Mouse (Mus musculus) ES-E14 (cell line): ENCODE measurements at regions not wholly inside any gene's neighbourhood (a gene's known extent, or its start where the extent isn't known, plus 50 kb on each side); places are given as distances from the start of the nearest gene placed in this dataset.

Source experiments
- MAFK ChIP-seq: IDR thresholded peaks from 2 replicates; pipeline ENCODE4 v1.6.1; 2014; ENCODE audit warnings: mild to moderate bottlenecking, low read depth, low read length, inconsistent platforms; ENCODE audit not compliant: insufficient read depth
- ZC3H11A ChIP-seq: IDR thresholded peaks from 2 replicates; pipeline ENCODE4 v1.6.1; 2012; ENCODE audit warnings: low read depth, mild to moderate bottlenecking, inconsistent platforms, low read length, borderline replicate concordance
- ZNF384 ChIP-seq: IDR thresholded peaks from 2 replicates; pipeline ENCODE4 v1.6.1; 2012; ENCODE audit warnings: low read depth, low read length, inconsistent platforms

DNA sequence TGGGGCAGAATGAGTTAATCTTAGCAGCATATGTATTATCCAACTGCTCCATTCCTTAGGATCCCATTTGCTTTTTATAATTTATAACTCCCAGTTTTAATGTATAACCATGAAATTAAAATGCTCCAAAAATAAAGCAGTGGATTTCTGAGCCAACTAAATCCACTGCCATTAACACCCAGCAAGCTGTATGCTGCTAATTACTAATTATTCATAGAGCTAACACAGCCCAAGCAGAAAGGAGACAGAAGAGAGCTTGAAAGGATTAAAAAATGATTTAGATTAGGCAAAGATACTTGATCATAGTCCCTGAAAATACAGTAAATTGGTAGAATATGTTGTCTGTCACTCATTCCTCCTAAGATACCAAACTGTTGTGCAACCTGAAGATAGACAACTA lies 213.9 kb upstream of the Pcsk2 start:
- TF ChIP-seq ZNF384 (no peak), ZC3H11A (no peak), MAFK (no peak)
